Mouse (Mus musculus) limb, embryonic 13.5 days (tissue): Measurements from ENCODE around the gene Slco1a1. TPM values are rescaled to one million over a fixed set of nuclear protein-coding genes. Genes with fewer than 3 reads are reported as not detected.
"Not testable (repeated sequence)": the region's sequence is repeated elsewhere in the genome, so short reads cannot be mapped to it uniquely, and the experiment has no call there.

Experiments
- ATAC-seq: fragments of 200-750 bp; cut with Nextera tagmentation; 2 replicates; pipeline ENCODE4 v1.8.0; 2017; ENCODE audit warnings: low read depth, moderate number of reproducible peaks, moderate TSS enrichment; ENCODE audit not compliant: low FRiP score
- H3K27ac ChIP-seq: fragments of 300-500 bp; sonication (generic); 2 replicates; pipeline ENCODE4 v1.5.1; 2015; ENCODE audit warnings: inconsistent platforms, mild to moderate bottlenecking, moderate library complexity
- H3K27me3 ChIP-seq: fragments of 300-500 bp; sonication (generic); 2 replicates; pipeline ENCODE4 v1.6.1; 2015; ENCODE audit warnings: mild to moderate bottlenecking, inconsistent platforms
- H3K36me3 ChIP-seq: fragments of 300-500 bp; sonication (generic); 2 replicates; pipeline ENCODE4 v1.6.1; 2015; ENCODE audit warnings: inconsistent platforms, mild to moderate bottlenecking, moderate library complexity
- H3K4me1 ChIP-seq: fragments of 300-500 bp; sonication (generic); 2 replicates; pipeline ENCODE4 v1.6.1; 2015; ENCODE audit warnings: inconsistent platforms
- H3K4me2 ChIP-seq: fragments of 300-500 bp; sonication (generic); replicated peaks from 2 replicates; pipeline ENCODE4 v1.6.1; 2015; ENCODE audit warnings: inconsistent platforms, mild to moderate bottlenecking, moderate library complexity
- H3K4me3 ChIP-seq: fragments of 300-500 bp; sonication (generic); 2 replicates; pipeline ENCODE4 v1.5.1; 2015; ENCODE audit warnings: moderate library complexity, mild to moderate bottlenecking, inconsistent platforms
- H3K9ac ChIP-seq: fragments of 300-500 bp; sonication (generic); 2 replicates; pipeline ENCODE4 v1.6.1; 2015; ENCODE audit warnings: mild to moderate bottlenecking, inconsistent platforms
- H3K9me3 ChIP-seq: fragments of 300-500 bp; sonication (generic); 2 replicates; pipeline ENCODE4 v1.6.1; 2016; ENCODE audit warnings: inconsistent platforms
- WGBS: fragments of 180-500 bp; shearing (Covaris S2); methylation state at CpG from one replicate; pipeline ENCODE4 v1.1.7; 2015; 5-methylcytosine and 5-hydroxymethylcytosine counted together
- polyA plus RNA-seq: library from polyadenylated mRNA; unstranded; fragments of >200 nt; fragmentation: Nextera tagmentation; extraction: Ambion mirVana; gene quantifications from 2 replicates; pipeline ENCODE4 v1.2.1, GENCODE M21; 2015

Slco1a1 gene
- polyA plus RNA-seq: not detected in 2 replicates

- Histone ChIP-seq H3K27ac (no peak within 1 kb of the TSS), H3K36me3 (no peaks in the 10 kb centered on the region), H3K27me3 (no peaks in the 10 kb centered on the region), H3K9ac (no peak within 1 kb of the TSS), H3K4me1 (no peaks in the 10 kb centered on the region), H3K4me2 (no peak within 1 kb of the TSS), H3K9me3 (no peaks in the 10 kb centered on the region), H3K4me3 (no peak within 1 kb of the TSS)
- ATAC-seq: no peak
These were observed at the start of gene Slco1a1 for GRCm38 (mm10) chr6:141946862-141947261. Gene Slco1a1, minus strand, starts transcription at chr6:141946962.

- H3K27ac ChIP-seq: no peak overlapping the region
- no peaks in the 10 kb centered on the region for H3K9me3 ChIP-seq
- no peak overlapping the region for H3K4me2 ChIP-seq
- no peaks in the 10 kb centered on the region for H3K36me3 ChIP-seq
- no peak for ATAC-seq
- no peaks in the 10 kb centered on the region for H3K4me1 ChIP-seq
- WGBS: 94% methylated on average over 6 of the region's 6 CpGs
- H3K9ac ChIP-seq: no peak overlapping the region
- no peaks in the 10 kb centered on the region for H3K27me3 ChIP-seq
- H3K4me3 ChIP-seq: no peak overlapping the region
These were observed 40.0 kb upstream of the Slco1a1 start for GRCm38 (mm10) chr6:141986772-141987171.

- WGBS: 82% methylated on average over 3 of the region's 3 CpGs
These were observed 37.9 kb upstream of the Slco1a1 start for GRCm38 (mm10) chr6:141984644-141985043.

GRCm38 (mm10) chr6:141962420-141962819 lies 15.7 kb upstream of the Slco1a1 start:
- ATAC-seq: no peak
- WGBS: 85% methylated on average over 1 of the region's 1 CpGs
- Histone ChIP-seq H3K4me1 (no peaks in the 10 kb centered on the region), H3K4me2 (no peak overlapping the region), H3K27ac (no peak overlapping the region), H3K4me3 (no peak overlapping the region), H3K36me3 (no peaks in the 10 kb centered on the region), H3K9ac (no peak overlapping the region), H3K27me3 (no peaks in the 10 kb centered on the region), H3K9me3 (no peaks in the 10 kb centered on the region)

More at GRCm38 (mm10) chr6:141984644-141985043, 37.9 kb upstream of the Slco1a1 start:
- no peak overlapping the region for H3K4me3 ChIP-seq
- no peak for ATAC-seq
- H3K27me3 ChIP-seq: no peaks in the 10 kb centered on the region
- H3K4me2 ChIP-seq: no peak overlapping the region
- no peak overlapping the region for H3K9ac ChIP-seq
- H3K9me3 ChIP-seq: no peaks in the 10 kb centered on the region
- no peak overlapping the region for H3K27ac ChIP-seq
- H3K36me3 ChIP-seq: no peaks in the 10 kb centered on the region
- no peaks in the 10 kb centered on the region for H3K4me1 ChIP-seq

GRCm38 (mm10) chr6:141961861-141962260 lies 15.1 kb upstream of the Slco1a1 start:
- H3K4me1 ChIP-seq: no peaks in the 10 kb centered on the region
- H3K9ac ChIP-seq: no peak overlapping the region
- no peak overlapping the region for H3K4me2 ChIP-seq
- ATAC-seq: no peak
- no peaks in the 10 kb centered on the region for H3K27me3 ChIP-seq
- H3K36me3 ChIP-seq: no peaks in the 10 kb centered on the region
- no peaks in the 10 kb centered on the region for H3K9me3 ChIP-seq
- no peak overlapping the region for H3K4me3 ChIP-seq
- WGBS: 86% methylated on average over 3 of the region's 3 CpGs
- no peak overlapping the region for H3K27ac ChIP-seq

- Histone ChIP-seq H3K9ac (no peak overlapping the region), H3K27me3 (no peaks in the 10 kb centered on the region), H3K27ac (no peak overlapping the region), H3K36me3 (no peaks in the 10 kb centered on the region), H3K4me1 (no peaks in the 10 kb centered on the region), H3K4me2 (no peak overlapping the region), H3K9me3 (no peaks in the 10 kb centered on the region), H3K4me3 (no peak overlapping the region)
- 83% methylated on average over 5 of the region's 5 CpGs for WGBS
- ATAC-seq: no peak
These were observed 13.7 kb upstream of the Slco1a1 start for GRCm38 (mm10) chr6:141960482-141960881.

GRCm38 (mm10) chr6:141940451-141940850 lies 6.3 kb downstream of the Slco1a1 start:
- Histone ChIP-seq H3K4me2 (no peak overlapping the region), H3K4me1 (no peaks in the 10 kb centered on the region), H3K9me3 (no peaks in the 10 kb centered on the region), H3K27me3 (no peaks in the 10 kb centered on the region), H3K9ac (no peak overlapping the region), H3K4me3 (no peak overlapping the region), H3K36me3 (no peaks in the 10 kb centered on the region), H3K27ac (no peak overlapping the region)
- no peak for ATAC-seq
- WGBS: 70% methylated on average over 1 of the region's 1 CpGs

- Histone ChIP-seq H3K4me1 (no peaks in the 10 kb centered on the region), H3K4me2 (no peak overlapping the region), H3K9me3 (no peaks in the 10 kb centered on the region), H3K4me3 (no peak overlapping the region), H3K27ac (no peak overlapping the region), H3K27me3 (no peaks in the 10 kb centered on the region), H3K9ac (no peak overlapping the region), H3K36me3 (no peaks in the 10 kb centered on the region)
- WGBS: 75% methylated on average over 2 of the region's 2 CpGs
- no peak for ATAC-seq
These were observed 48.6 kb downstream of the Slco1a1 start for GRCm38 (mm10) chr6:141898197-141898596.

GRCm38 (mm10) chr6:141889723-141890122 lies 57.0 kb downstream of the Slco1a1 start:
- H3K9me3 ChIP-seq: no peaks in the 10 kb centered on the region
- no peaks in the 10 kb centered on the region for H3K27me3 ChIP-seq
- H3K4me3 ChIP-seq: no peak overlapping the region
- H3K9ac ChIP-seq: no peak overlapping the region
- H3K36me3 ChIP-seq: no peaks in the 10 kb centered on the region
- no peak overlapping the region for H3K4me2 ChIP-seq
- no peak for ATAC-seq
- no peak overlapping the region for H3K27ac ChIP-seq
- 45% methylated on average over 2 of the region's 2 CpGs for WGBS
- no peaks in the 10 kb centered on the region for H3K4me1 ChIP-seq

GRCm38 (mm10) chr6:141888248-141888647 lies 58.5 kb downstream of the Slco1a1 start:
- no peaks in the 10 kb centered on the region for H3K4me1 ChIP-seq
- H3K4me3 ChIP-seq: no peak overlapping the region
- no peaks in the 10 kb centered on the region for H3K9me3 ChIP-seq
- H3K27ac ChIP-seq: no peak overlapping the region
- H3K9ac ChIP-seq: no peak overlapping the region
- no peaks in the 10 kb centered on the region for H3K27me3 ChIP-seq
- ATAC-seq: no peak
- no peak overlapping the region for H3K4me2 ChIP-seq
- H3K36me3 ChIP-seq: no peaks in the 10 kb centered on the region
- 62% methylated on average over 2 of the region's 2 CpGs for WGBS

GRCm38 (mm10) chr6:141882581-141882980 lies 64.2 kb downstream of the Slco1a1 start:
- Histone ChIP-seq H3K36me3 (no peaks in the 10 kb centered on the region), H3K27ac (no peak overlapping the region), H3K9ac (no peak overlapping the region), H3K4me1 (no peaks in the 10 kb centered on the region), H3K9me3 (no peaks in the 10 kb centered on the region), H3K4me3 (no peak overlapping the region), H3K4me2 (no peak overlapping the region), H3K27me3 (no peaks in the 10 kb centered on the region)
- ATAC-seq: no peak
- 58% methylated on average over 1 of the region's 1 CpGs for WGBS

GRCm38 (mm10) chr6:141875742-141876141 lies 71.0 kb downstream of the Slco1a1 start:
- not testable (repeated sequence) for H3K4me2 ChIP-seq, H3K9me3 ChIP-seq, H3K36me3 ChIP-seq, H3K27me3 ChIP-seq, H3K27ac ChIP-seq, H3K4me3 ChIP-seq, H3K9ac ChIP-seq, H3K4me1 ChIP-seq, ATAC-seq
- WGBS: 69% methylated on average over 4 of the region's 4 CpGs

GRCm38 (mm10) chr6:141871711-141872110 lies 75.1 kb downstream of the Slco1a1 start:
- Histone ChIP-seq H3K27me3 (no peaks in the 10 kb centered on the region), H3K36me3 (no peaks in the 10 kb centered on the region), H3K9me3 (no peaks in the 10 kb centered on the region), H3K27ac (no peak overlapping the region), H3K4me3 (no peak overlapping the region), H3K4me2 (no peak overlapping the region), H3K4me1 (no peaks in the 10 kb centered on the region), H3K9ac (no peak overlapping the region)
- WGBS: 76% methylated on average over 2 of the region's 2 CpGs
- no peak for ATAC-seq
